Mouse (Mus musculus) small intestine, adult 2 months (tissue): ENCODE data around the gene Bhlha15. TPM values are rescaled to one million over a fixed set of nuclear protein-coding genes. Genes with fewer than 3 reads are reported as not detected.

Source experiments
- H3K27ac ChIP-seq: fragments of 200-500 bp; 2 replicates; pipeline ENCODE4 v1.5.1; 2012; ENCODE audit warnings: low read depth, low read length, control low read depth, inconsistent platforms; ENCODE audit not compliant: insufficient read depth
- H3K27me3 ChIP-seq: fragments of 200-500 bp; 2 replicates; pipeline ENCODE4 v1.6.1; 2012; ENCODE audit warnings: mild to moderate bottlenecking, moderate library complexity, low read length, inconsistent platforms; ENCODE audit not compliant: control insufficient read depth, insufficient read depth
- H3K36me3 ChIP-seq: fragments of 200-500 bp; 2 replicates; pipeline ENCODE4 v1.6.1; 2012; ENCODE audit warnings: mild to moderate bottlenecking, low read length, control low read depth, inconsistent platforms; ENCODE audit not compliant: control insufficient read depth, insufficient read depth
- H3K4me1 ChIP-seq: fragments of 200-500 bp; 2 replicates; pipeline ENCODE4 v1.6.1; 2012; ENCODE audit warnings: low read length, inconsistent platforms, mixed read lengths; ENCODE audit not compliant: control insufficient read depth, insufficient read depth, insufficient read length
- H3K4me3 ChIP-seq: fragments of 200-500 bp; 2 replicates; pipeline ENCODE4 v1.5.1; 2012; ENCODE audit warnings: low read depth, mild to moderate bottlenecking, control low read depth, inconsistent platforms, low read length, moderate library complexity
- CTCF ChIP-seq: fragments of 200-500 bp; IDR thresholded peaks from 2 replicates; pipeline ENCODE4 v1.5.1; 2012; ENCODE audit warnings: low read depth, mild to moderate bottlenecking, control low read depth, inconsistent platforms, low read length, moderate library complexity, mixed read lengths; ENCODE audit not compliant: insufficient replicate concordance, insufficient read length; ENCODE audit errors: extremely low read depth
- POLR2A ChIP-seq: fragments of 200-500 bp; IDR thresholded peaks from 2 replicates; pipeline ENCODE4 v1.6.1; 2012; ENCODE audit warnings: low read depth, mild to moderate bottlenecking, control low read depth, inconsistent platforms, low read length, moderate library complexity
- WGBS: fragments of 180-500 bp; shearing (Covaris S2); methylation state at CpG from one replicate; pipeline ENCODE4 v1.1.7; 2018; 5-methylcytosine and 5-hydroxymethylcytosine counted together
- polyA plus RNA-seq: library from polyadenylated mRNA; depleted of rRNA; stranded (reverse); fragments of >200 nt; gene quantifications from 2 replicates; pipeline ENCODE4 v1.2.3, GENCODE M21; 2012

Bhlha15 gene
- polyA plus RNA-seq, 1 experiment, result 10.9 TPM

DNA sequence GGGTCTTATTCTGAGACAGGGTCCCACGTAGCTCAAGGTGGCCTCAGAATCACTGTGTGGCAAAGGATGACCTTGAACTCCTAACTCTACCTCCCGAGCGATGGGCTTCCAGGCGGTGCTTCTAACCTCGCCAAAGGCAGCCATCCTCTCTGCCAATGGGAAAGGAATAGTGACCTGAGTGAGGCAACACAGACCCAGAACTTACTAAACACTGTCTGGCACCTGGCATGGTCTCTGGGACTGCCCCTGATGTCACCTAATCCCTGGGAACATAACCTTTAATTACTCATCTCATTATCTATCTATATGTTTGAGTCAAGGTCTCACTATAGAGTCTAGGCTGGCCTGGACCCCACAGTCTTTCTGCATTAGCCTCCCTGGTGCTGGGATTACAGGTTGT is 29.9 kb downstream of the Bhlha15 start:
- Histone ChIP-seq H3K27ac (no peak overlapping the region), H3K27me3 (no peaks in the 10 kb centered on the region), H3K36me3 (peaks cover 8% of the 10 kb centered on the region), H3K4me3 (no peak overlapping the region), H3K4me1 (no peaks in the 10 kb centered on the region)
- WGBS, result 86% methylated on average over 5 of the region's 5 CpGs
- TF ChIP-seq POLR2A, result no peak
- no peak for TF ChIP-seq CTCF

DNA sequence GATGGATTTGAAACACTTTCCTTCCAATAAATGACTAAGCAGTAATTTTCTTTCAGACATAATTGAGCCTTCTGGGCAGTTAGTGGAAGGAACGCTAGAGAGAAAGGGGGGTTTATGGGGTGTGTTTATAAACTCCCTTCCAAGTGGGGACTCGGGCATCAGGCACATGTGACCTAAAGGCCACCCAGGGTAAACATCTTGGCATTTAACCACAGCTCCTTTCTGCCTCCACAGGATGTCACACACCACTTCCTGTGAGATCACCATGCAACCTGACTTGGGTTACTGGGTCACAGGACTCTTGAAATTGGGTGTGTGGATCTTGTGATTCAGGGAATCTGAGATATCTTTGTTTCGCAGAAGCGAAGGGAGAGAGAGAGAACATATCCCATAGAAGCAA is 31.2 kb downstream of the Bhlha15 start:
- no peak overlapping the region for H3K4me3 ChIP-seq
- no peaks in the 10 kb centered on the region for H3K27me3 ChIP-seq
- H3K36me3 ChIP-seq, result peaks cover 5% of the 10 kb centered on the region
- H3K27ac ChIP-seq, result peak overlapping the region; percentile 36; the same call in 1 of the 2 replicates
- H3K4me1 ChIP-seq, result no peaks in the 10 kb centered on the region
- 62% methylated on average over 4 of the region's 4 CpGs for WGBS
- no peak for TF ChIP-seq CTCF
- TF ChIP-seq POLR2A, result no peak

- Histone ChIP-seq H3K4me1 (no peaks in the 10 kb centered on the region), H3K36me3 (no peaks in the 10 kb centered on the region), H3K27me3 (no peaks in the 10 kb centered on the region), H3K4me3 (peak overlapping the region; percentile 88), H3K27ac (peak overlapping the region; percentile 48)
- TF ChIP-seq POLR2A, result no peak
- TF ChIP-seq CTCF, result no peak
- WGBS, result under 1% methylated on average over 25 of the region's 25 CpGs
Measured at GRCm38 (mm10) chr5:144222811-144223502, 32.9 kb downstream of the Bhlha15 start.

DNA sequence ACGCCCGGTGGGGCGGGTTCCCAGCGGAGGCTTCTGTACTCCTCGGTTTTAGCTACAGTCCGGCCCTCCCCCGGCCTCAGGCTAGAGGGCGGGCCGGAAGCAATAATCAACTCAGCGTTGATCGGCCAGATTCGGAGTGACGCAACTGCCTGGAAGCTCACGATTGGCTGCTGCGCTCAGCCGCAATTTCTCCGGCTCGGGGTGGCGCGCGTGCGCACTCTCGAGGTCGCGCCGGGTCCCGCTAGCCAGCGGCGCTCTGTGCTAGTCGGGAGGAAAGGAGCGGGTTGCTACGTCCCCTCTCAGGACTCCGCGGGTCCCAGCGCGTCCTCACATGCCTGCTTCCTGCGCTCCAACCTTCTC is 33.4 kb downstream of the Bhlha15 start, which contains the start of gene Tecpr1:
Gene Tecpr1, minus strand, starts transcription at position 113 of the 360 bp plus-strand sequence.
- Histone ChIP-seq H3K27ac (peak within 1 kb of the TSS; percentile 51), H3K4me3 (peak within 1 kb of the TSS; percentile 88), H3K36me3 (no peaks in the 10 kb centered on the region), H3K27me3 (no peaks in the 10 kb centered on the region), H3K4me1 (no peaks in the 10 kb centered on the region)
- peak; percentile 83; the same call in 1 of the 2 replicates for TF ChIP-seq POLR2A
- no peak for TF ChIP-seq CTCF
- WGBS, result under 1% methylated on average over 37 of the region's 37 CpGs

- peak overlapping the region; percentile 51; the same call in 1 of the 2 replicates for H3K27ac ChIP-seq
- 26% methylated on average over 18 of the region's 18 CpGs for WGBS
- H3K36me3 ChIP-seq, result no peaks in the 10 kb centered on the region
Measured at GRCm38 (mm10) chr5:144223899-144224816, 34.1 kb downstream of the Bhlha15 start.

DNA sequence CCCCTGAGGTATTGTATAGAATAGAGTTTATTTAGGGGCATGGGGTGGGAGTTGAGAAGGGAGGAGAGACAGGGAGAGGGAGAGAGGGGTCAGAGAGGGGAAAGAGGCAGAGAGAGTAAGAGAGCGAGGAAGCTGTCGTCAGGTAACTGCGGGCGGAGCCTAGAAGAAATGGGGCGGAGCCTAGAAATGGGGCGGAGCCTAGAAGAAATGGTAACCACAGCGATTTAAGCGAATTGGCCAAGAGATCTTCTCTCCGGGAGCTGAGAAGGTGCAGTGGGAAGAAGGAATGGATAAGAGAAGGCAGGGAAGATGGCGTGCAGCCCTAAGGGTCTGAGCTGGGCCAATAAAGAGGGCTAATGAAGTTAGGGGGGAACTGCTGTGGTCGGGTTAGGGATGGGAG is 36.1 kb downstream of the Bhlha15 start:
- no peak for TF ChIP-seq POLR2A
- TF ChIP-seq CTCF, result no peak
- H3K4me1 ChIP-seq, result no peaks in the 10 kb centered on the region
- H3K36me3 ChIP-seq, result no peaks in the 10 kb centered on the region
- no peak overlapping the region for H3K27ac ChIP-seq
- no peak overlapping the region for H3K4me3 ChIP-seq
- H3K27me3 ChIP-seq, result no peaks in the 10 kb centered on the region
- 52% methylated on average over 11 of the region's 11 CpGs for WGBS

More at GRCm38 (mm10) chr5:144223899-144224816, 34.1 kb downstream of the Bhlha15 start:
- H3K4me1 ChIP-seq, result no peaks in the 10 kb centered on the region
- TF ChIP-seq POLR2A (no peak), CTCF (no peak)
- H3K4me3 ChIP-seq, result peak overlapping the region; percentile 88
- no peaks in the 10 kb centered on the region for H3K27me3 ChIP-seq

GRCm38 (mm10) chr5:144230216-144230615 is 40.1 kb downstream of the Bhlha15 start:
- Histone ChIP-seq H3K27ac (no peak overlapping the region), H3K4me3 (no peak overlapping the region), H3K27me3 (no peaks in the 10 kb centered on the region), H3K4me1 (no peaks in the 10 kb centered on the region), H3K36me3 (no peaks in the 10 kb centered on the region)
- TF ChIP-seq POLR2A (no peak), CTCF (no peak)
- 85% methylated on average over 7 of the region's 7 CpGs for WGBS
